Mouse (Mus musculus) naive thymus-derived CD4-positive, alpha-beta T cell, adult 5 months (primary cell): Measurements from ENCODE around the gene Tgm6. TPM values are rescaled to one million over a fixed set of nuclear protein-coding genes. Genes with fewer than 3 reads are reported as not detected.

Source experiments
- polyA plus RNA-seq: library from polyadenylated mRNA; unstranded; fragments of 100-300 nt; shearing (Covaris generic); gene quantifications from one replicate; pipeline ENCODE4 v1.2.1, GENCODE M21; 2017

Gene Tgm6
- not detected for polyA plus RNA-seq

GRCm38 (mm10) chr2:130112116-130112515 lies at the start of gene Tgm6:
TSS of gene Tgm6 (plus strand) at chr2:130112416.

GRCm38 (mm10) chr2:130178706-130179506 lies 66.7 kb downstream of the Tgm6 start, which contains the start of gene Snrpb:
TSS of gene Snrpb (minus strand) at chr2:130179403.

GRCm38 (mm10) chr2:130194894-130195293 lies 82.7 kb downstream of the Tgm6 start, which contains the start of gene Tmc2:
TSS of gene Tmc2 (plus strand) at chr2:130195194.

Other genes starting within 250 kb of the Tgm6 start
- not detected for gene Tgm3, start 100.1 kb upstream of the Tgm6 start, polyA plus RNA-seq
- 383 TPM for gene Snrpb, start 67.0 kb downstream of the Tgm6 start, polyA plus RNA-seq
- not detected for gene Tmc2, start 82.8 kb downstream of the Tgm6 start, polyA plus RNA-seq
- 473 TPM for gene Nop56, start 162.0 kb downstream of the Tgm6 start, polyA plus RNA-seq
- 122 TPM for gene Idh3b, start 172.1 kb downstream of the Tgm6 start, polyA plus RNA-seq
- not detected for gene Ebf4, start 182.8 kb downstream of the Tgm6 start, polyA plus RNA-seq